Comparison of ENCODE assay signal across 21 mouse cellular contexts in genomic region chr8:119339546-119339945, GRCm38 (mm10). TPM values are rescaled to one million over a fixed set of nuclear protein-coding genes. Genes with fewer than 3 reads are reported as not detected.
DNase-seq lines count a peak whose midpoint lies in the region; ATAC-seq lines count a peak whose summit lies in the region.
"Had no signal": no experiment of that assay in that cellular context is flagged by ENCODE, and none has a peak within 500 bp of the region (broad histone marks: within the 10 kb centered on the region; RNA-seq: fewer than 3 reads in every experiment).

No protein-coding gene starts in this region.

- 69% methylated on average over 4 of the region's 4 CpGs for WGBS in kidney, embryonic 14.5 days

- no peak overlapping the region for H3K4me2 ChIP-seq in kidney, embryonic 14.5 days (replicated peaks; ENCODE audit: low read depth, low read length)
- H3K4me2 ChIP-seq: forebrain, embryonic 13.5 days; heart, embryonic 11.5 days; heart, embryonic 15.5 days; hindbrain, embryonic 13.5 days had no signal

- no peak for ATAC-seq in kidney, embryonic 14.5 days (ENCODE audit: low FRiP score, low TSS enrichment)
- ATAC-seq: CD4-positive, CD25-positive, alpha-beta regulatory T cell, adult 4 months; forebrain, embryonic 13.5 days; forebrain, postnatal 0 days had no signal

- peaks cover 7% of the 10 kb centered on the region; the same call in 1 of the 2 replicates for H3K9me3 ChIP-seq in kidney, embryonic 14.5 days (ENCODE audit: control insufficient read depth, low read length)
- H3K9me3 ChIP-seq: heart, embryonic 15.5 days had no signal

- H3K9ac ChIP-seq in kidney, embryonic 14.5 days (ENCODE audit: low read depth, low read length): no peak overlapping the region
- H3K9ac ChIP-seq: forebrain, embryonic 13.5 days; forebrain, postnatal 0 days; heart, embryonic 15.5 days; hindbrain, embryonic 13.5 days had no signal

- H3K27me3 ChIP-seq in kidney, embryonic 14.5 days (ENCODE audit: control insufficient read depth, insufficient read depth, low read length): no peaks in the 10 kb centered on the region
- H3K27me3 ChIP-seq: heart, embryonic 15.5 days had no signal

- H3K4me3 ChIP-seq in kidney, embryonic 14.5 days (ENCODE audit: low read length): no peak overlapping the region
- H3K4me3 ChIP-seq: embryonic facial prominence, embryonic 10.5 days; forebrain, embryonic 13.5 days; heart, adult 2 months; heart, embryonic 15.5 days; hindbrain, embryonic 13.5 days had no signal

- no peak overlapping the region for H3K27ac ChIP-seq in kidney, embryonic 14.5 days (ENCODE audit: low read depth, low read length)
- H3K27ac ChIP-seq: embryonic facial prominence, embryonic 10.5 days; forebrain, embryonic 13.5 days; heart, adult 2 months; heart, embryonic 15.5 days; hindbrain, embryonic 13.5 days had no signal

- H3K4me1 ChIP-seq in kidney, embryonic 14.5 days (ENCODE audit: control insufficient read depth, insufficient read depth, low read length): no peaks in the 10 kb centered on the region
- H3K4me1 ChIP-seq: embryonic facial prominence, embryonic 10.5 days; forebrain, embryonic 13.5 days; heart, embryonic 15.5 days had no signal

- no peaks in the 10 kb centered on the region for H3K36me3 ChIP-seq in kidney, embryonic 14.5 days (ENCODE audit: control insufficient read depth, insufficient read depth, low read length)
- H3K36me3 ChIP-seq: embryonic facial prominence, embryonic 10.5 days; G1E; heart, embryonic 15.5 days; hindbrain, embryonic 13.5 days had no signal

- peak; percentile 45 for DNase-seq in adrenal gland, postnatal 10 days
- DNase-seq in adrenal gland, adult 18-20 months (ENCODE audit: low spot score in 2 of 2): no peak
- peak; percentile 13 for DNase-seq in kidney, adult 18-20 months
- DNase-seq in kidney, postnatal 36 days: peak; percentile 27 to 39
- no peak for DNase-seq in kidney, postnatal 4 days
- peak; percentile 17 to 57 for DNase-seq in lung, postnatal 4 days
- no peak for DNase-seq in lung, postnatal 36 days
- DNase-seq: B cell, adult 2 months; cerebellum, postnatal 10 days; forebrain, postnatal 0 days; gastrocnemius, postnatal 14 days; heart, adult 2 months; heart, postnatal 14 days had no signal

RNA-seq across cellular contexts. Expression of gene Hsbp1, which starts 4.7 kb away (rescaled TPM):
- total RNA-seq in adrenal gland, postnatal 10 days (2021): 100 to 1,000 TPM; 168 to 176 TPM
- total RNA-seq in adrenal gland, adult 18-20 months (2021): 100 to 1,000 TPM; 189 to 201 TPM
- polyA plus RNA-seq in kidney, embryonic 14.5 days (2014; fragmentation: Nextera tagmentation; extraction: Ambion mirVana): 305 and 387 TPM in 2 replicates

RNA-seq across cellular contexts. Expression of gene Mlycd, which starts 55.1 kb away (rescaled TPM):
- total RNA-seq in adrenal gland, postnatal 10 days (2021): 10 to 100 TPM; 69.7 to 86.6 TPM
- 10 to 100 TPM; 51.7 to 57.8 TPM for total RNA-seq in adrenal gland, adult 18-20 months (2021)
- 10.8 and 12.1 TPM in 2 replicates for polyA plus RNA-seq in kidney, embryonic 14.5 days (2014; fragmentation: Nextera tagmentation; extraction: Ambion mirVana)

Comparison
In these comparisons a context has a peak if more than half of its experiments do, and no peak if none do; other contexts are left out.
1. DNase-seq: peak in adrenal gland, postnatal 10 days (single experiment), kidney, adult 18-20 months (single experiment), kidney, postnatal 36 days (2 of 2) and lung, postnatal 4 days (2 of 2); none in adrenal gland, adult 18-20 months (0 of 2), kidney, postnatal 4 days (0 of 2) and lung, postnatal 36 days (single experiment).